Mouse (Mus musculus): ENCODE measurements around the gene Gm47289. TPM values are rescaled to one million over a fixed set of nuclear protein-coding genes. Genes with fewer than 3 reads are reported as not detected.
A peak's percentile ranks its signal among the peaks of the same experiment; 100 is the strongest.

Gene Gm47289
- polyA plus RNA-seq, 1 experiment, result not detected

- Histone ChIP-seq H3K27me3 (ENCODE audit: control insufficient read depth, insufficient read depth, low read length) (no peaks in the 10 kb centered on the region), H3K27ac (ENCODE audit: insufficient read depth, low read length) (no peak overlapping the region), H3K4me3 (replicated peaks; ENCODE audit: insufficient read depth, low read depth, low read length) (no peak overlapping the region), H3K4me1 (ENCODE audit: control insufficient read depth, insufficient read depth, low read length) (no peaks in the 10 kb centered on the region)
- no peak for DNase-seq
- 88% methylated on average over 7 of the region's 7 CpGs for WGBS
- TF ChIP-seq CTCF (IDR thresholded peaks at IDR 0.05; ENCODE audit: borderline replicate concordance, insufficient read depth, low read depth, low read length) (no peak), POLR2A (IDR thresholded peaks at IDR 0.05; ENCODE audit: borderline replicate concordance, insufficient read depth, low read length) (no peak)
These were observed 5.8 kb downstream of the Gm47289 start for GRCm38 (mm10) chr9:119164743-119165142.

- Histone ChIP-seq H3K27ac (ENCODE audit: insufficient read depth, low read length) (no peak overlapping the region), H3K4me3 (replicated peaks; ENCODE audit: insufficient read depth, low read depth, low read length) (no peak overlapping the region), H3K27me3 (ENCODE audit: control insufficient read depth, insufficient read depth, low read length) (no peaks in the 10 kb centered on the region), H3K4me1 (ENCODE audit: control insufficient read depth, insufficient read depth, low read length) (no peaks in the 10 kb centered on the region)
- no peak for DNase-seq
- WGBS, result 80% methylated on average over 6 of the region's 6 CpGs
- TF ChIP-seq POLR2A (IDR thresholded peaks at IDR 0.05; ENCODE audit: borderline replicate concordance, insufficient read depth, low read length) (no peak), CTCF (IDR thresholded peaks at IDR 0.05; ENCODE audit: borderline replicate concordance, insufficient read depth, low read depth, low read length) (no peak)
These were observed 6.6 kb downstream of the Gm47289 start for GRCm38 (mm10) chr9:119165548-119165947.

GRCm38 (mm10) chr9:119167608-119168007 lies 8.6 kb downstream of the Gm47289 start:
- no peaks in the 10 kb centered on the region for H3K27me3 ChIP-seq (ENCODE audit: control insufficient read depth, insufficient read depth, low read length)
- WGBS, result 93% methylated on average over 2 of the region's 2 CpGs
- TF ChIP-seq CTCF (IDR thresholded peaks at IDR 0.05; ENCODE audit: borderline replicate concordance, insufficient read depth, low read depth, low read length), result no peak
- TF ChIP-seq POLR2A (IDR thresholded peaks at IDR 0.05; ENCODE audit: borderline replicate concordance, insufficient read depth, low read length), result no peak
- H3K27ac ChIP-seq (ENCODE audit: insufficient read depth, low read length), result no peak overlapping the region
- no peaks in the 10 kb centered on the region for H3K4me1 ChIP-seq (ENCODE audit: control insufficient read depth, insufficient read depth, low read length)
- DNase-seq, result no peak
- no peak overlapping the region for H3K4me3 ChIP-seq (replicated peaks; ENCODE audit: insufficient read depth, low read depth, low read length)

GRCm38 (mm10) chr9:119179292-119179691 lies 20.3 kb downstream of the Gm47289 start:
- Histone ChIP-seq H3K4me3 (replicated peaks; ENCODE audit: insufficient read depth, low read depth, low read length) (no peak overlapping the region), H3K4me1 (ENCODE audit: control insufficient read depth, insufficient read depth, low read length) (no peaks in the 10 kb centered on the region), H3K27ac (ENCODE audit: insufficient read depth, low read length) (no peak overlapping the region), H3K27me3 (ENCODE audit: control insufficient read depth, insufficient read depth, low read length) (no peaks in the 10 kb centered on the region; the same call in 1 of the 2 replicates)
- TF ChIP-seq CTCF (IDR thresholded peaks at IDR 0.05; ENCODE audit: borderline replicate concordance, insufficient read depth, low read depth, low read length) (no peak), POLR2A (IDR thresholded peaks at IDR 0.05; ENCODE audit: borderline replicate concordance, insufficient read depth, low read length) (no peak)
- no peak for DNase-seq
- 49% methylated on average over 11 of the region's 11 CpGs for WGBS

- 15% methylated on average over 3 of the region's 3 CpGs for WGBS
- peak; percentile 11 to 34 for DNase-seq
- H3K27me3 ChIP-seq (ENCODE audit: control insufficient read depth, insufficient read depth, low read length), result no peaks in the 10 kb centered on the region; the same call in 1 of the 2 replicates
- H3K4me1 ChIP-seq (ENCODE audit: control insufficient read depth, insufficient read depth, low read length), result no peaks in the 10 kb centered on the region
- no peak overlapping the region for H3K27ac ChIP-seq (ENCODE audit: insufficient read depth, low read length)
- TF ChIP-seq POLR2A (IDR thresholded peaks at IDR 0.05; ENCODE audit: borderline replicate concordance, insufficient read depth, low read length) (no peak), CTCF (IDR thresholded peaks at IDR 0.05; ENCODE audit: borderline replicate concordance, insufficient read depth, low read depth, low read length) (no peak)
- no peak overlapping the region for H3K4me3 ChIP-seq (replicated peaks; ENCODE audit: insufficient read depth, low read depth, low read length)
These were observed 22.3 kb downstream of the Gm47289 start for GRCm38 (mm10) chr9:119181241-119181728.

- peak; percentile 25 to 43 for DNase-seq
- no peaks in the 10 kb centered on the region for H3K27me3 ChIP-seq (ENCODE audit: control insufficient read depth, insufficient read depth, low read length)
- H3K4me1 ChIP-seq (ENCODE audit: control insufficient read depth, insufficient read depth, low read length), result no peaks in the 10 kb centered on the region
- H3K4me3 ChIP-seq (replicated peaks; ENCODE audit: insufficient read depth, low read depth, low read length), result no peak overlapping the region
- TF ChIP-seq CTCF (IDR thresholded peaks at IDR 0.05; ENCODE audit: borderline replicate concordance, insufficient read depth, low read depth, low read length), result peak; percentile 73
- no peak for TF ChIP-seq POLR2A (IDR thresholded peaks at IDR 0.05; ENCODE audit: borderline replicate concordance, insufficient read depth, low read length)
- no peak overlapping the region for H3K27ac ChIP-seq (ENCODE audit: insufficient read depth, low read length)
- WGBS, result 38% methylated on average over 11 of the region's 11 CpGs
These were observed 33.4 kb downstream of the Gm47289 start for GRCm38 (mm10) chr9:119192202-119192990.

GRCm38 (mm10) chr9:119199151-119199861 lies 40.3 kb downstream of the Gm47289 start:
- no peak overlapping the region for H3K27ac ChIP-seq (ENCODE audit: insufficient read depth, low read length)
- no peaks in the 10 kb centered on the region for H3K27me3 ChIP-seq (ENCODE audit: control insufficient read depth, insufficient read depth, low read length)
- no peak overlapping the region for H3K4me3 ChIP-seq (replicated peaks; ENCODE audit: insufficient read depth, low read depth, low read length)
- TF ChIP-seq CTCF (IDR thresholded peaks at IDR 0.05; ENCODE audit: borderline replicate concordance, insufficient read depth, low read depth, low read length) (no peak), POLR2A (IDR thresholded peaks at IDR 0.05; ENCODE audit: borderline replicate concordance, insufficient read depth, low read length) (no peak)
- no peaks in the 10 kb centered on the region for H3K4me1 ChIP-seq (ENCODE audit: control insufficient read depth, insufficient read depth, low read length)
- DNase-seq, result no peak
- 52% methylated on average over 10 of the region's 10 CpGs for WGBS

Measured in cerebellum, adult 2 months (tissue).